Mouse (Mus musculus) midbrain, embryonic 11.5 days (tissue): Measurements from ENCODE around the gene Lrrc73. TPM values are rescaled to one million over a fixed set of nuclear protein-coding genes. Genes with fewer than 3 reads are reported as not detected.

Experiments used
- ATAC-seq: fragments of 200-750 bp; cut with Nextera tagmentation; 2 replicates; pipeline ENCODE4 v1.8.0; 2017; ENCODE audit warnings: moderate TSS enrichment, moderate library complexity; ENCODE audit not compliant: low FRiP score
- DNase-seq: peaks from one replicate; pipeline ENCODE4 v3.0.0; 2015; ENCODE audit warnings: low spot score; ENCODE audit errors: missing footprints
- H3K27ac ChIP-seq: fragments of 300-500 bp; sonication (generic); 2 replicates; pipeline ENCODE4 v1.5.1; 2014; ENCODE audit warnings: low read depth, low read length
- H3K27me3 ChIP-seq: fragments of 300-500 bp; sonication (generic); 2 replicates; pipeline ENCODE4 v1.6.1; 2014; ENCODE audit warnings: mild to moderate bottlenecking, low read length, moderate library complexity, mixed read lengths; ENCODE audit not compliant: control insufficient read depth, insufficient read depth
- H3K36me3 ChIP-seq: fragments of 300-500 bp; sonication (generic); 2 replicates; pipeline ENCODE4 v1.6.1; 2014; ENCODE audit warnings: mild to moderate bottlenecking, low read length, moderate library complexity, mixed read lengths; ENCODE audit not compliant: control insufficient read depth, insufficient read depth
- H3K4me1 ChIP-seq: fragments of 300-500 bp; sonication (generic); 2 replicates; pipeline ENCODE4 v1.6.1; 2014; ENCODE audit warnings: low read length; ENCODE audit not compliant: control insufficient read depth, insufficient read depth
- H3K4me2 ChIP-seq: fragments of 300-500 bp; sonication (generic); 2 replicates; pipeline ENCODE4 v1.6.1; 2014; ENCODE audit warnings: mild to moderate bottlenecking, moderate library complexity
- H3K4me3 ChIP-seq: fragments of 300-500 bp; sonication (generic); 2 replicates; pipeline ENCODE4 v1.5.1; 2014; ENCODE audit warnings: low read depth, low read length
- H3K9ac ChIP-seq: fragments of 300-500 bp; sonication (generic); 2 replicates; pipeline ENCODE4 v1.6.1; 2014; ENCODE audit warnings: low read length
- H3K9me3 ChIP-seq: fragments of 300-500 bp; sonication (generic); 2 replicates; pipeline ENCODE4 v1.6.1; 2016; ENCODE audit warnings: low read length; ENCODE audit not compliant: control insufficient read depth
- WGBS: fragments of 180-500 bp; shearing (Covaris S2); extraction: QIAGEN DNeasy Blood & Tissue Kit; methylation state at CpG from one replicate; pipeline ENCODE4 v1.1.7; 2014; 5-methylcytosine and 5-hydroxymethylcytosine counted together
- polyA plus RNA-seq: library from polyadenylated mRNA; unstranded; fragments of >200 nt; fragmentation: Nextera tagmentation; extraction: Ambion mirVana; gene quantifications from 2 replicates; pipeline ENCODE4 v1.2.1, GENCODE M21; 2014

Gene Lrrc73
- polyA plus RNA-seq, 1 experiment from 2014 or later: 3.4 TPM

- peaks cover 7% of the 10 kb centered on the region for H3K36me3 ChIP-seq
- WGBS: 88% methylated on average over 10 of the region's 10 CpGs
- no peaks in the 10 kb centered on the region for H3K27me3 ChIP-seq
- DNase-seq (no peak), ATAC-seq (no peak)
- H3K4me3 ChIP-seq: no peak overlapping the region
- no peak overlapping the region for H3K27ac ChIP-seq
- no peak overlapping the region for H3K4me2 ChIP-seq
- no peaks in the 10 kb centered on the region for H3K4me1 ChIP-seq
- H3K9me3 ChIP-seq: no peaks in the 10 kb centered on the region
- no peak overlapping the region for H3K9ac ChIP-seq
These were observed 14.8 kb downstream of the Lrrc73 start for GRCm38 (mm10) chr17:46268026-46268720.

GRCm38 (mm10) chr17:46269771-46270534, 16.6 kb downstream of the Lrrc73 start:
- Histone ChIP-seq H3K9ac (no peak overlapping the region), H3K27ac (no peak overlapping the region), H3K4me1 (no peaks in the 10 kb centered on the region), H3K4me2 (no peak overlapping the region), H3K4me3 (no peak overlapping the region), H3K9me3 (no peaks in the 10 kb centered on the region), H3K27me3 (no peaks in the 10 kb centered on the region), H3K36me3 (peaks cover 7% of the 10 kb centered on the region)
- WGBS: 91% methylated on average over 19 of the region's 19 CpGs
- ATAC-seq (no peak), DNase-seq (no peak)

GRCm38 (mm10) chr17:46272058-46272457, 18.7 kb downstream of the Lrrc73 start:
- Histone ChIP-seq H3K9ac (no peak overlapping the region), H3K9me3 (no peaks in the 10 kb centered on the region), H3K27ac (no peak overlapping the region), H3K4me2 (no peak overlapping the region), H3K27me3 (no peaks in the 10 kb centered on the region), H3K4me1 (no peaks in the 10 kb centered on the region), H3K4me3 (no peak overlapping the region), H3K36me3 (peaks cover 7% of the 10 kb centered on the region)
- ATAC-seq: no peak
- WGBS: 94% methylated on average over 2 of the region's 2 CpGs
- no peak for DNase-seq

GRCm38 (mm10) chr17:46272675-46273074, 19.3 kb downstream of the Lrrc73 start:
- DNase-seq: no peak

GRCm38 (mm10) chr17:46273803-46274236, 20.5 kb downstream of the Lrrc73 start:
- Histone ChIP-seq H3K27me3 (no peaks in the 10 kb centered on the region), H3K36me3 (peaks cover 16% of the 10 kb centered on the region), H3K4me3 (no peak overlapping the region), H3K9ac (no peak overlapping the region), H3K4me1 (no peaks in the 10 kb centered on the region), H3K4me2 (no peak overlapping the region), H3K27ac (no peak overlapping the region), H3K9me3 (no peaks in the 10 kb centered on the region)
- no peak for ATAC-seq
- DNase-seq: no peak
- WGBS: 76% methylated on average over 1 of the region's 1 CpGs

More at GRCm38 (mm10) chr17:46272675-46273074, 19.3 kb downstream of the Lrrc73 start:
- H3K4me2 ChIP-seq: no peak overlapping the region
- H3K4me1 ChIP-seq: no peaks in the 10 kb centered on the region
- peaks cover 12% of the 10 kb centered on the region for H3K36me3 ChIP-seq
- no peak overlapping the region for H3K4me3 ChIP-seq
- H3K27ac ChIP-seq: no peak overlapping the region
- H3K9ac ChIP-seq: no peak overlapping the region
- H3K27me3 ChIP-seq: no peaks in the 10 kb centered on the region
- 93% methylated on average over 5 of the region's 5 CpGs for WGBS
- ATAC-seq: no peak
- no peaks in the 10 kb centered on the region for H3K9me3 ChIP-seq

GRCm38 (mm10) chr17:46274465-46274864, 21.1 kb downstream of the Lrrc73 start:
- 78% methylated on average over 6 of the region's 6 CpGs for WGBS
- H3K27ac ChIP-seq: no peak overlapping the region
- peaks cover 15% of the 10 kb centered on the region for H3K36me3 ChIP-seq
- H3K9ac ChIP-seq: no peak overlapping the region
- no peak overlapping the region for H3K4me3 ChIP-seq
- ATAC-seq (no peak), DNase-seq (no peak)
- H3K4me2 ChIP-seq: no peak overlapping the region
- H3K27me3 ChIP-seq: no peaks in the 10 kb centered on the region
- H3K4me1 ChIP-seq: no peaks in the 10 kb centered on the region
- no peaks in the 10 kb centered on the region for H3K9me3 ChIP-seq

- WGBS: 84% methylated on average over 6 of the region's 6 CpGs
- H3K4me3 ChIP-seq: no peak overlapping the region
- H3K36me3 ChIP-seq: peaks cover 14% of the 10 kb centered on the region
- no peaks in the 10 kb centered on the region for H3K27me3 ChIP-seq
- H3K4me1 ChIP-seq: no peaks in the 10 kb centered on the region
- H3K9me3 ChIP-seq: no peaks in the 10 kb centered on the region
- H3K9ac ChIP-seq: no peak overlapping the region
- ATAC-seq (no peak), DNase-seq (no peak)
- no peak overlapping the region for H3K4me2 ChIP-seq
- H3K27ac ChIP-seq: no peak overlapping the region
These were observed 21.7 kb downstream of the Lrrc73 start for GRCm38 (mm10) chr17:46275034-46275433.

- 93% methylated on average over 10 of the region's 10 CpGs for WGBS
- ATAC-seq (no peak), DNase-seq (no peak)
- H3K9me3 ChIP-seq: no peaks in the 10 kb centered on the region
- no peak overlapping the region for H3K4me3 ChIP-seq
- H3K4me1 ChIP-seq: no peaks in the 10 kb centered on the region
- H3K9ac ChIP-seq: no peak overlapping the region
- H3K27ac ChIP-seq: no peak overlapping the region
- no peaks in the 10 kb centered on the region for H3K27me3 ChIP-seq
- no peak overlapping the region for H3K4me2 ChIP-seq
- H3K36me3 ChIP-seq: peaks cover 14% of the 10 kb centered on the region
These were observed 22.2 kb downstream of the Lrrc73 start for GRCm38 (mm10) chr17:46275506-46275905.

- 78% methylated on average over 4 of the region's 4 CpGs for WGBS
- Histone ChIP-seq H3K4me2 (no peak overlapping the region), H3K9me3 (no peaks in the 10 kb centered on the region), H3K9ac (no peak overlapping the region), H3K27me3 (no peaks in the 10 kb centered on the region), H3K4me1 (peaks cover 8% of the 10 kb centered on the region; the same call in 1 of the 2 replicates), H3K27ac (no peak overlapping the region), H3K36me3 (peaks cover 9% of the 10 kb centered on the region; the same call in 1 of the 2 replicates), H3K4me3 (no peak overlapping the region)
- DNase-seq (no peak), ATAC-seq (no peak)
These were observed 24.3 kb downstream of the Lrrc73 start for GRCm38 (mm10) chr17:46277586-46277985.
